Mouse (Mus musculus) heart, embryonic 11.5 days (tissue): Measurements from ENCODE around the gene Tmem87a. TPM values are rescaled to one million over a fixed set of nuclear protein-coding genes. Genes with fewer than 3 reads are reported as not detected.

ENCODE experiments used
- ATAC-seq: fragments of 200-750 bp; cut with Nextera tagmentation; replicated peaks from 2 replicates; pipeline ENCODE4 v1.8.0; 2017; ENCODE audit warnings: moderate library complexity; ENCODE audit not compliant: insufficient number of reproducible peaks, low FRiP score, low TSS enrichment
- H3K27ac ChIP-seq: fragments of 300-500 bp; sonication (generic); 2 replicates; pipeline ENCODE4 v1.5.1; 2014; ENCODE audit warnings: mild to moderate bottlenecking, low read depth, low read length
- H3K27me3 ChIP-seq: fragments of 300-500 bp; sonication (generic); 2 replicates; pipeline ENCODE4 v1.6.1; 2014; ENCODE audit warnings: mild to moderate bottlenecking, low read length, mixed read lengths; ENCODE audit not compliant: control insufficient read depth, insufficient read depth
- H3K36me3 ChIP-seq: fragments of 300-500 bp; sonication (generic); 2 replicates; pipeline ENCODE4 v1.6.1; 2014; ENCODE audit warnings: mild to moderate bottlenecking, low read length, moderate library complexity, mixed read lengths; ENCODE audit not compliant: control insufficient read depth, insufficient read depth
- H3K4me1 ChIP-seq: fragments of 300-500 bp; sonication (generic); 2 replicates; pipeline ENCODE4 v1.6.1; 2014; ENCODE audit warnings: low read length; ENCODE audit not compliant: control insufficient read depth, insufficient read depth
- H3K4me2 ChIP-seq: fragments of 300-500 bp; sonication (generic); 2 replicates; pipeline ENCODE4 v1.6.1; 2014; ENCODE audit warnings: mild to moderate bottlenecking, moderate library complexity
- H3K4me3 ChIP-seq: fragments of 300-500 bp; sonication (generic); 2 replicates; pipeline ENCODE4 v1.5.1; 2014; ENCODE audit warnings: low read depth, low read length
- H3K9ac ChIP-seq: fragments of 300-500 bp; sonication (generic); 2 replicates; pipeline ENCODE4 v1.6.1; 2014; ENCODE audit warnings: mild to moderate bottlenecking, low read depth, low read length, moderate library complexity
- H3K9me3 ChIP-seq: fragments of 300-500 bp; sonication (generic); replicated peaks from 2 replicates; pipeline ENCODE4 v1.6.1; 2016; ENCODE audit warnings: low read length; ENCODE audit not compliant: control insufficient read depth
- WGBS: fragments of 180-500 bp; shearing (Covaris S2); extraction: QIAGEN DNeasy Blood & Tissue Kit; methylation state at CpG from one replicate; pipeline ENCODE4 v1.1.7; 2014; ENCODE audit not compliant: insufficient replicate concordance; 5-methylcytosine and 5-hydroxymethylcytosine counted together
- polyA plus RNA-seq: library from polyadenylated mRNA; unstranded; fragments of >200 nt; fragmentation: Nextera tagmentation; extraction: Ambion mirVana; gene quantifications from 2 replicates; pipeline ENCODE4 v1.2.1, GENCODE M21; 2014

Gene Tmem87a
- 4.5 and 9.6 TPM in 2 replicates for polyA plus RNA-seq

DNA sequence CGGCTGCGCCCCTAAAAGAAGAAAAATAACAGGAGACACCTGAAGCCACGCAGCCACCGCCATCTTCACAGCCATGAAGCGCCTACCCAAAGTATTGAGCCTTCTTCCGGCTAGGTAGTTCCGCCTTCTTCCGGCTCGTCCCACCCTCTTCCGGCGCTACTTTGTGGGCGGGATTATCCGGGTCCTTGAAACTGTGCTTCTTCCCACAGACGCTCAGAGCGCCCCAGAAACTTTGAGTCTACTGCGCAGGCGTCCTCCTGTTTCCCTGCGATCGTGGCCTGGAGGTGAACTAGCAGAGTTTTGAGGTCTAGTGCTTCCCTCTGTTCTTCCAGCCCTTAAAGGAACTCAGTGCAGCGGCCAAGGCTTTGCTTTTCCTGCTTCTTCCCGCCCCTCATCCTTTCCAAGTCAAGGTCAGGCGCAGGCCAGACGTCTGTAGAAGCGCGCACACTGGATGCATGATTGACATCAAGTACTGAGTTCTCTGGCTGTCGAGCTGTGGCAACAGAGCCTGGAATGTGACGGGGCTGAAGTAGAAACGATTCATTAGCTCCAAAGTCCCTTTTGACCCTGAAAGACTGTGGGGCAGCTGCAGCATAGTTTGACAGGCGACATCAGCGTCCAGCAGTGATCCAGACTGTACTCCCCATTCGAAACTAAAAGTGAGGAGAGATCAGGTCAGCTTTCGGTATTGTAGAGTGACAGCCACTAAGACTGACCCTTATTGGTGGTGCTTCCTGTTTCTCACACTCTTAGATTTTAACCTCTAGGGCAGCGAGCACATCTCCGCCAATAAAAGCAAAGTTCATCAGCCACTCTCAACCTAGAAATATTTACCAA, at the start of gene Tmem87a:
Gene Tmem87a, minus strand, starts transcription at position 128 of the 837 bp plus-strand sequence.
- H3K4me2 ChIP-seq, result peak within 1 kb of the TSS; percentile 80
- WGBS, result under 1% methylated on average over 34 of the region's 34 CpGs
- peak within 1 kb of the TSS; percentile 93 for H3K4me3 ChIP-seq
- peak within 1 kb of the TSS; percentile 91 for H3K9ac ChIP-seq
- H3K4me1 ChIP-seq, result peaks cover 3% of the 10 kb centered on the region; the same call in 1 of the 2 replicates
- no peaks in the 10 kb centered on the region for H3K36me3 ChIP-seq
- peak within 1 kb of the TSS; percentile 98 for H3K27ac ChIP-seq
- no peaks in the 10 kb centered on the region for H3K9me3 ChIP-seq
- peak; percentile 98 for ATAC-seq
- H3K27me3 ChIP-seq, result no peaks in the 10 kb centered on the region

GRCm38 (mm10) chr2:120452600-120452999, 48.7 kb upstream of the Tmem87a start:
- Histone ChIP-seq H3K36me3 (no peaks in the 10 kb centered on the region), H3K9ac (no peak overlapping the region), H3K4me3 (no peak overlapping the region), H3K4me2 (no peak overlapping the region), H3K9me3 (no peaks in the 10 kb centered on the region), H3K27me3 (no peaks in the 10 kb centered on the region), H3K27ac (no peak overlapping the region), H3K4me1 (no peaks in the 10 kb centered on the region)
- WGBS, result 57% methylated on average over 4 of the region's 4 CpGs
- ATAC-seq, result no peak

DNA sequence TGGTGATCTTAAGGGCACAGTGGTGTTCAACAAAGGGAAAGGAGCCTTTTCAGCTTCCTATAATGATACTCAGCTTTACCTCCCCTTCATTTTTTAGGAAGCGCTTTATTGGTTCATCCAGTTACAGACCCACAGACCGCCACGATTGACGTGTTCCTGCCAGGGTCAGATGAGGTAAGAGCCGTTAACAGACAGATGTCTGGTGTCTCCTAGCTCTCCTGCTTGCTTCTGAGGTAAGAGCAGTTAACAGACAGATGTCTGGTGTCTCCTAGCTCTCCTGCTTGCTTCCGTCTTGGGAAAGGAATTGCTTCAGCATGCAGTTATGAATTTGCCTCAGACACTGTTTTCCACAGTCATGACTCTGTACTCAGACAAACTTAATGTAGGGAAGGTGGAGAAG, 46.8 kb upstream of the Tmem87a start:
- Histone ChIP-seq H3K4me1 (no peaks in the 10 kb centered on the region; the same call in 1 of the 2 replicates), H3K4me3 (no peak overlapping the region), H3K9ac (no peak overlapping the region), H3K27ac (no peak overlapping the region), H3K9me3 (no peaks in the 10 kb centered on the region), H3K36me3 (no peaks in the 10 kb centered on the region), H3K27me3 (no peaks in the 10 kb centered on the region), H3K4me2 (no peak overlapping the region)
- ATAC-seq, result no peak
- WGBS, result 59% methylated on average over 6 of the region's 6 CpGs

- H3K4me1 ChIP-seq, result no peaks in the 10 kb centered on the region; the same call in 1 of the 2 replicates
- no peak for ATAC-seq
- H3K36me3 ChIP-seq, result no peaks in the 10 kb centered on the region
- H3K9ac ChIP-seq, result no peak overlapping the region
- no peak overlapping the region for H3K4me3 ChIP-seq
- H3K9me3 ChIP-seq, result no peaks in the 10 kb centered on the region
- 88% methylated on average over 1 of the region's 1 CpGs for WGBS
- H3K27me3 ChIP-seq, result no peaks in the 10 kb centered on the region
- no peak overlapping the region for H3K27ac ChIP-seq
- H3K4me2 ChIP-seq, result no peak overlapping the region
These were observed 43.4 kb upstream of the Tmem87a start for GRCm38 (mm10) chr2:120447306-120447705.

GRCm38 (mm10) chr2:120446373-120446772, 42.5 kb upstream of the Tmem87a start:
- H3K4me2 ChIP-seq, result no peak overlapping the region
- no peak for ATAC-seq
- 0 out of 2 replicates have a peak overlapping the region, but pooled peaks have one; percentile 22 for H3K9ac ChIP-seq

GRCm38 (mm10) chr2:120444486-120444885, 40.6 kb upstream of the Tmem87a start:
- no peak overlapping the region for H3K4me2 ChIP-seq
- ATAC-seq, result no peak
- H3K4me3 ChIP-seq, result no peak overlapping the region
- H3K36me3 ChIP-seq, result no peaks in the 10 kb centered on the region
- no peaks in the 10 kb centered on the region for H3K9me3 ChIP-seq
- H3K27ac ChIP-seq, result no peak overlapping the region
- H3K4me1 ChIP-seq, result no peaks in the 10 kb centered on the region; the same call in 1 of the 2 replicates
- no peaks in the 10 kb centered on the region for H3K27me3 ChIP-seq
- no peak overlapping the region for H3K9ac ChIP-seq
- 93% methylated on average over 1 of the region's 1 CpGs for WGBS

More at GRCm38 (mm10) chr2:120446373-120446772, 42.5 kb upstream of the Tmem87a start:
- Histone ChIP-seq H3K4me1 (no peaks in the 10 kb centered on the region; the same call in 1 of the 2 replicates), H3K27ac (peak overlapping the region; percentile 22; the same call in 1 of the 2 replicates), H3K36me3 (no peaks in the 10 kb centered on the region), H3K27me3 (no peaks in the 10 kb centered on the region), H3K4me3 (no peak overlapping the region), H3K9me3 (no peaks in the 10 kb centered on the region)
- WGBS, result 50% methylated on average over 10 of the region's 10 CpGs

DNA sequence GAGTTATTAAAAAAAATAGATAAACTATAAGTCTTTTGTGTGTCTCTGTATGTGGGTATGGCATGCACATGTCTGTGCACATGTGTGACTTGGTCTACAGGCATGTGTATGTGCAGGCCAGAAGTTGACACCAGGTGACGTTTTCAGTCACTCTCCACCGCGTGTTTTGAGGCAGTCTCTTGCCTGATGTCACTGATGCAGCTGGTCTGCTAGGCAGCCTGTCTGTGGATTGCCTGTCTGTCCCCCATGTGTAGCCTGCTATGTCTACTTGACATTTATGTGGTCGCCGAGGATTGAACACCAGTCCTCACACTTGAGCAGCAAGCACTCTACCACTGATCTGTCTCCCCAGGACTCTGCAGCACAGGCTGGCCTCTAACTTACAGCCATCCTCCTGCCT, 20.5 kb upstream of the Tmem87a start:
- Histone ChIP-seq H3K9ac (no peak overlapping the region), H3K4me1 (no peaks in the 10 kb centered on the region), H3K27me3 (no peaks in the 10 kb centered on the region), H3K4me3 (no peak overlapping the region), H3K27ac (no peak overlapping the region), H3K4me2 (no peak overlapping the region), H3K36me3 (no peaks in the 10 kb centered on the region), H3K9me3 (no peaks in the 10 kb centered on the region)
- 74% methylated on average over 5 of the region's 5 CpGs for WGBS
- ATAC-seq, result no peak

GRCm38 (mm10) chr2:120414738-120415414, 11.0 kb upstream of the Tmem87a start:
- no peak overlapping the region for H3K4me2 ChIP-seq
- WGBS, result 55% methylated on average over 1 of the region's 1 CpGs
- no peak overlapping the region for H3K9ac ChIP-seq
- no peak overlapping the region for H3K27ac ChIP-seq
- no peaks in the 10 kb centered on the region for H3K9me3 ChIP-seq
- no peak overlapping the region for H3K4me3 ChIP-seq
- ATAC-seq, result no peak
- no peaks in the 10 kb centered on the region for H3K27me3 ChIP-seq
- H3K36me3 ChIP-seq, result peaks cover 7% of the 10 kb centered on the region
- no peaks in the 10 kb centered on the region for H3K4me1 ChIP-seq
